Mouse (Mus musculus): ENCODE results near the gene Hjurp. TPM values are rescaled to one million over a fixed set of nuclear protein-coding genes. Genes with fewer than 3 reads are reported as not detected.

Hjurp gene
- total RNA-seq, 2 experiments from 2014 or later, result 80.5 to 88.1 TPM

DNA sequence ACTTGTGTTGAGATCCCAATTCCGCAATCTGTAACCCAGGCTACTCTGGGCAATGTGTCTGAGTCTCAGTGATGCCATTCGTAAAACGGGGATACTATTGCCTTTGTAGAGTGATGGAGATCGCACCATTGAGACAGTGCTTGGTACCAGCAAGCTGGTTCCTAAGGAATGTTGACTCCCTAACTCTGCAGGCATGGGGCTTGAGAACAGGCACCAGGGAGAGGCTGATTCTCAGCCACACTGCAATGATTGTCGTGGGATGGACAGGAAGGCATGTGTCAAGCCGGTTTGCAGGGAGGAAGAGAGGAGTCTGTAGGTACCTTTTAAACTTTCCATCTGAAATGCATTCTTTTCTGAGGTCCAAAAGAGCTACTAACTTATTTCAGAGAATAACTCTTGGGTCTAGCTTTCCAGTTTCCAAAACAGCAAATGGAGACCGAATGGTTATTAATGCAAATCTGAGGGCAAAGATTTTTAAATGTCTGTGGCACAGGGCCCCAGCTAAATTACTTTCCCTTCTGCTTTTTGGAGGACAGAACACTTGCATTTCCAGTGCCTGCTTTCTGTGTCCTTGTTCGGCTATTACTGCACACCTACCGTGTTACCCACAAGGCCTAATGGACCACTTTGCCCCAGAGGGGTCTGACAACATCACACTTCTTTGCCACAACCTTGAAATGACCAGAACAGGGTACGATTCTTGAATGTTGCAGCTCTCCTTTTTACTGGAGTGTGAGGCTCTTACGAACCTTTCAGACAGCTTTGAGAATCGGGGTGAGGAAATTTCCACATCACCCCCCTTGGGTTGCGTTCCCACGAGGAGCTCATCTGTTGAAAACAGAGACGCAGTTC lies 6.2 kb upstream of the Hjurp start:
- DNase-seq (ENCODE audit: low spot score in 2 of 2), result peak in 1 of 2 experiments; percentile 20

DNA sequence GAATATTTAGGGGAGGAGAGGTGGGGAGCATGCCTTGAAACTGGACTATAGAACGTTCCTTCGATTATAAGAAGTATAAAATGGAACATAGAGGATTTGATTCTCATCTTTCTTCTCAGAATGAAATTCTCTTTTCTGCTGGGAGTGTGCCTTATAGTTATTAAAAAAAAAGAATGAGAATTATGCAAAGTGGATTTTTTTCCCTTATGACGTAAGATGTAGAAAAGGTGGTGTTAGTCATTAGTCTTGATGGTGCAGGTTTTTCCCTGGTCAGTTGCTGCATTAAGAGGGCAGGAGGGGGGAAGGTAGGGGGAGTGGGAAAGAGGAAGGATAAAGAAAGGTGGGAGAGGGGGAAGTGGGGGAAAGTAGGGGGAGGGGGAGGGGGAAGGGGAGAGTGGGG lies 4.9 kb upstream of the Hjurp start:
- DNase-seq (ENCODE audit: low spot score in 2 of 2), result no peak

DNA sequence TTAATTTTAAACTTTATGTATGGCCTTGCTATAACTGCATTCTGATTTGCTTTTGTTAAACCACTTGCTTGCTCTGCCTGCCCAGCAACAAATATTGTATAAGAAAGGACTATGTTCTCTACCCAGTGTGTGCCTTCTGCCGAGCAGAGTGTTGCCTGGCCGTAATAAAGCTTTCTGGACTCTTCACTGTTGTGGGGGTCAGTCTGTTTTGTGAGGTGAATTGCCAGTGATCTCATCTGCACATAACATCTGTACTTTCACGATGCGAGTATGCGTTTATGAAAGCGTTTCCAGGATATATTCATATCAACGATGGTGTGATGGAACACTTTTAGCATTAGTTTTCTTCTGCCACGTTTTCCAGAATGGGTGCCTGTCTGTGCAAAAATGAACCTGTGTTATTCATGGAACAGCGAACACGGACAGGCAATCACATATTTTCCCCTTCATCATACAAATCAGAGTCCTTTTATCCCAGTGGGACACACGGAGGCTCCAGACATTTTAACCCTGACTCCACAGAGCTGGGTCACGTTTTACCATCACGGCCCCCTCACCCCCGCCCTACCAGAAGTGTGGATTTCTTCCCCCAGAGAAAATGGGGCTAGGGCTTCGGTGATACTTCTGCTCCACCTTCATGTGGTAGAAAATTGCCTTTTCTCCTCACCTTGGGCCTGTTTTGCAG lies 2.7 kb upstream of the Hjurp start:
- peak in 1 of 2 experiments; percentile 33 for DNase-seq (ENCODE audit: low spot score in 2 of 2)

DNA sequence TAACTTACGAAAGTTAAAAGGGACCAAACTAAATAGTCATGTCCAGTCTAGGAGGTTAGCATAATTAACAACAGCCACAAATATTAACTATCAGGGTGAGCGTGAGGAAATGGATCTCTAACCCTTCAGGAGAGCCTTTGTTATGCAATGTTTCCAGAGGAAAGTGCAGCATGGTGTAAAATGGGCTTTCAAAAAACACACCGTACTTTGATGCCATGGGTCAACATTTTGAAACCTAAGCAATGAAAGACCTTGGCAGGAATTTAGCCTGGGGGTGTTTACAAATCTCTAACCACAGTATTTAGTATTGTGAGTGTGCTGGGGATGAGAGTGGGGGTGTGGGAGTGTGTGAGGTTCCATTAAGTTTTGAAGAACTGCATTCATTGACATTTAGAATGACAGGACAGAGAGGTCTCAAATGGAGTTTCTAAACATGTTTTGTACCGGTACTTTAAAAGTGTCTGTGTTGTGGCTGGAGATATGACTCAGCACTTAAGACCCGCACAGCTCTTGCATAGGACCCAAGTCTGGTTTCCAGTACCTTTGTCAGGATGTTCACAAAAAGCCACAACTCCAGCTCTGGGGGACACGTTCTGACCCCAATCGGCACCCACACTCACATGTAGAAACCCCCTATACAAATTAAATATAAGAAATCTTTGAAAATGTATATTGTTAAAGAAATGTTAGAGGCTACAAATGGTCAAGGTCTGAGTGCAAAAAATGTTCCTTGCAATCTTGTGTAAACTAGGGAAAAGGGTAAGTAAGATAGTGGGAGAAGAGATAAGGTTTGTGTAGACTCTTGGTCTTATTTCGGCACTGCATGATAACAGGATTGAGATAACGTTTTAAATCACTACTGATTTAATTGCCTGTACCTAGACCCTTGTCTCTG lies 1.9 kb upstream of the Hjurp start:
- peak in 1 of 2 experiments; percentile 12 for DNase-seq (ENCODE audit: low spot score in 2 of 2)

DNA sequence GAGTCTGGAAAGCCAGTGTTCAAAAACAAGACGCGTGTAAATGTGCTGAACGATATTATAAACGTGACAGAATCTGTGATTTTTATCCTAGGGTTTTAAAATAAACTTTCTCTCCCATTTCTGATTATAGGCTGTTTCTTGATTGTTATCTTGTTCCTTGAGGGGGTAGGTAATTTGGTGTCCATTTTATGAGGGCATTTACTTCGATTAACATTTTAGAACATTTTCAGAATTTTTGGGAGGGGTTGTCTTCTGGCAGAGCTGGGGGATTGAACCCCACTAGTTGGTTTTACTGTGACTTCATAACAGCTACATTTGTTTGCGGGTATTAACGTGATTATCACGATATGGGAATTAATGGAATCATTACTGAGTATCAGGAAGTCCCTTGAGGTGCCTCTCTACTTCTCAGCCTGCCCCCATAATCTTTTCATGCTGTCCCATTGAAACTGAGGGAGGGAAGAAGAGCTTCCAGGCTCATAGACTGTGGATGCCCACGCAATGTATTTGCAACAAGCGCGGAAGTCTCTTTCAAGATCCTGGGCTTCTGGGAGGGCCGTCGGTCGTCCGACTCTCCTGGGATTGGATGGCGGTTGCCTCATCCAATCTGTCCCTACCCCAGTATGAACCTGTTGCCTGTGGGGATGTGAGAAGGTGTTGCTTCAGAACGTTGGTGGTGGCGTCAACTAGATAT lies 532 bp upstream of the Hjurp start:
- peak in 1 of 2 experiments; percentile 43 for DNase-seq (ENCODE audit: low spot score in 2 of 2)

DNA sequence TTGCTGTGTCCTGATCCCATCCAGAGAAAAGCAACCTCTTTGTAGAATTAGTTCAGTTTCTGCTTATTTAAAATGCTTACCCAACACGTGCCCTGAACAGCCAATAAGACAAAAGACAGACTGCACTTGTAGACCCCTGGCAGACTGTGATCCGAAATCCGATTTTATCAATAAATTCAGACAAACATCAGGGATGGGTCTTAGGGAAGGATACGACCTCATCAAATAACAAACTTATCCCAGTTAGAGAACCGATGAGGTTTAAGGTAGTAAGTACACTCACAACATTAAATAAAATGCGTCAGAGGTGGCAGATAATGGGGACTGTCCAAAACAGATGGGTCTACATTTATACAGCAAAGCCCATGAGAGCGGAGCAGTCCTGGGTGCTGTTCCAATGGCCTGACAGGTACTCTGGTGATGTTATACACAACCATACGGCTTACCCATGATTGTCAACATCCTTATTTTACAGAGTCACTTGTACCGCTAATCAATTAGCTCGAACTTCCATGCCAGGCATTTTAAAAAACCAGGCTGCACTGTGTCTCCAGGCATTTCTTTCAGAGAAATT lies 822 bp downstream of the Hjurp start:
- DNase-seq (ENCODE audit: low spot score in 2 of 2), result peak in 1 of 2 experiments; percentile 21

DNA sequence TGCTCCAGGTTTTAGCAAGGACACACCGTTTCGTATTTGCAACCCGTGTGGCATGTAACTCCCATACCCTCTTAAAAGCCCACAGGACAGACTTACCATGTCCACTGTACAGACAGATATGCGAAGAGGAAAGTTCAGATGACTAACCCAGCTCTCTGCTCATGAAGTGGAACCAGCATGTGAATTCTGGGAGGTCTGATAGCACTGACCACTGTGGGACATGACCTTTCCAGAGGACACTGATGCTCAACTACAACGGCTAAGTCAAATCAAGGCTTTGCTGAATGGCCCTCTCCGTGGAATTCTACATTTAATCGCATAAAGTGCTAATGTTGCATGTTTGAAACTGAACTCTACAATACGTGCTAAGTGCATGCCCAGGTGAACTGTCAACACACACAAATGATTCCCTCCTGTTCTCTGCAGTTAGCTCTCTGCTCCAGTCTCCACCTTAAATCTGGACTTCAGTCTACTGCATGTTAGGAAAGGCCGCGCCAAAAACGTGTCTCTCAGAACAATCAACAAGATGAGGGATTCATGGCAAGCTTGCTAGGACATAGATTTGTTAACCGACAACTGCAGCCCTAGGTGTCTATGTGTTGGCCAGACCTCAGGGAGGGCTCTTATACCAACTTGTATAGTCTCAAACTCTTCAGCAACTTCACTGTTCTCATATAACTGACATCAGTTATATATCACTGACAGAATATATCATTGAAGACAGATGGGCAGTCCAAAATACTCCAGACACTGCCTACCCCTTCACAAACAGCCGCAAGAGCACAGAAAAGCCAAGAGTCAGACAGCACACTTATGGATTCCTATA lies 1.5 kb downstream of the Hjurp start:
- peak in 1 of 2 experiments; percentile 37 for DNase-seq (ENCODE audit: low spot score in 2 of 2)

DNA sequence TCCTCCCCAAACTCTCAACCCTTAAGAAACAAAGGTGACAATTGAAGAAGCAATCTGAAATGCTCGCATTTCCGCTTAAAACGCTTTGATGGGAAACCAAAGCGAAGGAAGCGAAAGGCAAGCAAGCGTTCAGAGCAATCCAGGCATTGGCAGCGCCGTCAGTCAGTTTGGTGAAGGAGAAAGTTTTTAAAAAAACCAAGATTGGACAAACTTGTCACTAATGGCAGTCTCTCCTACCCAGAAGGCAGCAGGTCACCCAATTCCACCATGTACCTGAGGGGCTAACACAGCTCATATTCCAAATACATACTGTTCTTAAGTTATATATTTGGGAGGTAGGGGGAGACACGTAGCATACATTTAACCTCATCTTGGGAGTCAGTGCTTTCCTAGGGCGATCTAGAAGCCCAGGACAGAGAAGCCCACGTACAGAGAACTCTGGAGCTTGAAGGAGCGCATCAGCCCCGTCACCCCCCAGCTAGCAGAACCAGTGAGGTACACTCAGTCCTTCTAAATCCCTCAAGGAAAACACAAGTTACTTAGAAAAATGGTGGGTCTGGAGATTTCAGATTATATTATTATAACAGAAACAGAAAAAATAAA lies 2.3 kb downstream of the Hjurp start:
- DNase-seq (ENCODE audit: low spot score in 2 of 2), result peak in 1 of 2 experiments; percentile 14

DNA sequence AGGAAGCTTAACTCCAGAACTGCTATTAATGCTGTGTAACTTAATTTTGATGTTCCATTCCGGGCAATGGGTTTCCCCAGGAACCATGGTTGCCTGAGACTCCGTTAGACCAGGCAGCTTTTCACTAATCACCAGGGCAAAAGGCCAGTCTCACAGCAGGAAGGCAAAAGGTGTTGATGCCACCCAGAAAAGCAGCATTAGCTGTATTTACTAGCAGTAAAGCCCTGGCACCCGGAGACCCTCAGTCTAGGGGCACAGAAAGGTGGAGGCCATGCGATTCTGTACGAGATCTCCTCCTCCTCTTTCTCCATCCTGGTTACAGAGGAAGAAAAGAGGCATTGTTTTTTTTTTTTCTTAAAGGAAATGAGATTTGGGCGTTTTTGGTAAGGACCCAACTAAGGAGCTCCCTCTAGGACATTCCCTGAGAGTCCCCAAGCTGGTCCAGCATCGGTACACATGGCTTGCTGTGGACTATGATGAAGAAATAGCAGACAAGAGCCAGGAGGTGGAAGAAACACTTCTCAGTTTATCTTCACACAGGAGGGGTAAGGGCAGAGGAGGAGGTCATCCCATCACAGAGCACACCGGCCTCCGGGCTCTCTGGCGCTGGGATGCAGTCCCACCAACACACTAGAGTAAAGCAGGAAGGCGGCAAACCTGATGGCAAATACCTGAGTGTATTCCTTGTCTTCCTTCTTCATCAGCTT lies 2.9 kb downstream of the Hjurp start:
- peak in 1 of 2 experiments; percentile 27 for DNase-seq (ENCODE audit: low spot score in 2 of 2)

DNA sequence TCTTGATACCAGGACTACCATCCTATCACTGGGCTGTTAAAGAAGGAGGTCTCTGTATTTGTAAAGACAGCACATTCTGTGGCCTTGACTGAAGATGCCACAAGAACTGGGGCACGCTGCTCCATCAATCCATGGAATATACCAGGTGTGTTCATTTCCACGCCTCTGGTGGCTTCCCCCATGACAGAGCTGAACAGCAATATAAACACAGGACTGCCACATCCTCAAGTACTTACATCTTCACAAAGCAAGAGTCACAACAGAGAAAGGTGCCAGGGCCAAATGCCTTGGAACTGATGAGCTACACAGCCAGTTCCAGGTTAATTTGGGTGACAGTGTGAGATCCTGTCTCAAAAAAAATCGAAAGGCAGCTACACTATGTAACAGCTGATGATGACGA lies 3.6 kb downstream of the Hjurp start:
- DNase-seq (ENCODE audit: low spot score in 2 of 2), result peak in 1 of 2 experiments; percentile 31

DNA sequence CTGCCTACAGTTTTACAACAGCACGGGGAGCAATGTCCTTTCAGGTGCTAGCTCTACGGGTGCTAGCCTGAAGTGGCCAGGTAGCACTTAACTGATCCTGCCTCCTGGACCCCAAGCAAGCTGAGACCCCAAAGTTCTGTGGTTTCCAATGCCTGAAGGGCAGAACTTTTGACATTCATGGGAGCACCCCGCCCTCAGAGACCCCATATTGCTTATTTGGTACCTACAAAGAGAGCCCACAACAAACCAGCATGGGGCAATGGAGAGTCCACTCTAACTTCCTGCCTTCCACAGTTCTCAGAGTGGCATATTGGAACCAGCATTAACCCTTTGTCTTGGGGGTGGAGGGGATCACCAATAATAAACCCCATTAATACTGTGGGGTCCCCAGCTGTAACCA lies 4.1 kb downstream of the Hjurp start:
- DNase-seq (ENCODE audit: low spot score in 2 of 2), result peak in 1 of 2 experiments; percentile 30

DNA sequence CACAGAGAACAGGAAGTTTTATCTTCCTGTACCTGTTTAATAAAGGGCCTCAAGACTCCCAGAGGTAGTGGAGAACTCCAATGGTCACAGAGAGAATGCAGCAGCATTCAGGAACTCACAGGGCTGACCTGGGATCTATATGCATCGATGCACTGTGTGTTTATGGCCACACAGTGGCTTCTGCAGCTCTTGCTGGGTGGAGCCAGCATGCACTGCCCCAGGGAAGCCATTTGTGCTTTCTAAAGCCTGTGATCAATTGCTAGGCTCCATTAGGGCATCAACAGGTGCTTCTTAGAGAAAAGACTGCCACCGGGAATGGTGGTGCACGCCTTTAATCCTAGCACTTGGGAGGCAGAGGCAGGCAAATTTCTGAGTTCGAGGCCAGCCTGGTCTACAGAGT lies 4.6 kb downstream of the Hjurp start:
- peak in 1 of 2 experiments; percentile 18 for DNase-seq (ENCODE audit: low spot score in 2 of 2)

DNA sequence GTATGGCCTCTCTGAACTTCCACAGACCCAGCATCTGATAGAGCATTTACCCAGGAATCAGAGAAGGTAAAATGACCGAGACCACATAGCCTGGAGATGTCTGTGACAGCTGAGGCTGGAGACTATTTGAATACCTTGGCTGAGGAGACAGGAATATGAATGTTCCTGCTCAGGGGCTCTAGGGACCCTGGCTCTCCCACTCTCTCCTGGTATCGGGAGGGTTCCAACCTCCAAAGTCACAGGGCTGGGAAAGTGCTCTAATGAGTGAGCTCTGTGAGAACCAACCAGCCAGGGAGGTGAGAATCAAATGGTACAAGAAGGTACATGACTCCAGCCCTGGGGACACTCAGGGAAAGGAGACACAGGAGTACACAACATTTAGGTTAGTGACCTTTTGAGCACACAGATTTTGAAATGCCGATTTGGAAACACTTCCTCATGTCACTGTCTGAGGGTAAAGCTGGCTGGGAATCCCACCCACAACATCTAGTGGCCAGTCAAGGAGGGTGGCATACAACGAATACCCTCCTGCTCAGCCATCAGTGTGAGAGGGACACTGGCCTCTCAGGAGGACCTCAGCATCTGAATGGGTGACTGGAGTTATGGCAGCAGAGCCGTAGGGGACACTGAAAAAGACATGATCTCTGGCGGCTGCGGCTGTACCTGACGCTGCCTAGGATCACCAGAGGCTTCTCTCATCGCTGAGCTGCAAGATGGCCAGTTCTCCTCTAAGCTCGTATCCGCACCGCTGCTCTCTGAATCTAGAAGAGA lies 7.7 kb downstream of the Hjurp start:
- DNase-seq (ENCODE audit: low spot score in 2 of 2), result no peak

DNA sequence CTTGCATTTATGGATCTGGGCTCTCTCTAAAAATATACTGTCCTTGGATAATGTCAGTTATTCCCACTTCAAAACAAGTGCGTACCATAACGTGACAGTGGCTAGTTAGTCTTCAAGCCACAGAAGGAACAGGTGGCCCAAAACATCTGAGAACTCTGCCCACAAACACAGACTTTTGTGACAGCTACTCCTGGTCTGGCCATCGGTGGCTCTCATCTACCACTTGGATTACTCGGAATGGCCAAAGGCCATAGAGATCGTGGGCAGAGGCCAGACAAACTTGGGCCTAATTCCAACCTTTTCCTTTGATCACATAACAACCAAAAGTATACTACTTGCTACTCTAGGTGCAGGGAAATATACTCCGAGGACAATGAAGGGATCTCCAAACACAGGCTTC lies 9.4 kb downstream of the Hjurp start:
- DNase-seq (ENCODE audit: low spot score in 2 of 2), result no peak

DNA sequence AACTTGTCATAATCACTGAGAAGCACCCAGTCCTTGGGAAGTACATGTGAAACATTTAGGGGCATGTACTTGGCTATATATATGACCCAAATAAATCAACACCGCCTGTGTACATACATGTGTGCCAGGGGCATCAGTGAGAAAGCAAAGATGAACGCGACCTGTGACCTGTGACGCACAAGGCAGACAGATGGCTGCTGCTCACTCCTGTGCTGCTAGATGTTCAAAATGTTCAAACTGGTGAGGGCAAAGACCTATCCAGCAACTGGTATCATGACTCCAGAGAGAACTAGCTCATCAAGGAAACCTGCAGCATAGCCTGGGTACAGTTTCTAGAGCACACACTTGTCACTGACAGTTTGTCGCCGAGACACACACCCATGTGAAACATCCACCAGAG lies 9.9 kb downstream of the Hjurp start:
- DNase-seq (ENCODE audit: low spot score in 2 of 2), result no peak

DNA sequence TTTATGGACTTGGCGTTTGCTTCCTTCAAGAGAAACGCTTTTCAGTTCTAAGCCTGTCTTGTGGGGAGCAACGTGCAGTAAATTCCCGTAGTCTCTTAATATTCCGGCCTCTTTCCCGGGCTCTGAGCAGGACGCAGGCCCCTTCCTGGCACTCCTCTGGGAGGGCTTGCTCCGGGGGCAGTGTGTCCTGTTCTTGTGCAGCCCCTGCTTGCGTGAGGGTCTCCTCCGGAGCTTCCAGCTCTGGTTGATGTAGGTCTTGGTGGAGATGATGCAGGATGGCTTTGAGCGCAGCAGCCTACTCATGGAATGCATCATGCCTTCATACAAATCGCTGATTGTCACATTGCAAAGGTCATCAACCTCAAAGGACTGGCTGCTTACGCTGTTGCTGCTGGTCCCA lies 11.3 kb downstream of the Hjurp start:
- DNase-seq (ENCODE audit: low spot score in 2 of 2), result no peak

DNA sequence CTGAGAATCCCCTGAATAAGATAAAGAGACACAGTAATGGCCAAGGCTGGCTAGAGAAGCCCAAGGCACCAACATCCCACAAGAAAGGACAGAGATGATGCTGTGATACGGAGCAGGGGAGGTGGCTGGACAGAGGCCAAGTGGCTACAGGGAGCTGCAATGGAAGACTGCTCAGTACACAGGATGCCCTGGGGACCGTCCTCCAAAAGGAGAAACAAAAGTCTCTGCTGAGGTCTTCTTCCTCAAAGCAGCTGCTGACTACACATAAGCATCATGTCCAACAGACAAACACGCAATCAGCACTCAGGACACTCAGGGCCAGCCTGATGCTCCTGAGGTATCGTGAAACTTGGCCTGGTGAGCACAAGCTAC lies 12.6 kb downstream of the Hjurp start:
- DNase-seq (ENCODE audit: low spot score in 2 of 2), result peak in 1 of 2 experiments; percentile 53
